Mouse (Mus musculus) 3134 (cell line): Measurements from ENCODE around the gene Ms4a4d.
"Not testable (repeated sequence)": the region's sequence is repeated elsewhere in the genome, so short reads cannot be mapped to it uniquely, and the experiment has no call there.

Experiments
- DNase-seq: peaks from one replicate; pipeline ENCODE4 v3.0.0-alpha.2; 2011; ENCODE audit warnings: low spot score; ENCODE audit not compliant: insufficient read length; ENCODE audit errors: extremely low read depth

Gene Ms4a4d

DNA sequence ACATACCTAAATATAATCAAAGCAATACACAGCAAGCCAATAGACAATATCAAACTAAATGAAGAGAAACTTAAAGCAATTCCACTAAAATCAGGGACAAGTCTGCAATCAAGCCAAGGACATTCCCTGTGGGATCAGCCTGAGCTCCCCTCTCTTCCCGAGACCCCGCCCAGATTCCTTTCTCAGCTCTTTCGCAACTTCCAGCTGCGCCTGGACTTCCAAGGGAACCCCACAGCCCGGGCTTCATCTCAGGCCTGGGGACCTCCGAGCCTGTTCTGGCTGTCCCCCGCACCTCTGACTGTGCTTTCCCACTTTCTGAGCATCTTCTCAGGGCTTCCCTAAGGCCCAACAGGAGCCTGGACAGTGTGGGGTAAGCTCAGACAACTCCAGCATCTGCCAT is at the start of gene Ms4a4d:
TSS of gene Ms4a4d (plus strand) at position 209 of the 400 bp plus-strand sequence.
- peak; percentile 0 for DNase-seq

GRCm38 (mm10) chr19:11491406-11492189 is 45.0 kb upstream of the Ms4a4d start:
- DNase-seq, result no peak

DNA sequence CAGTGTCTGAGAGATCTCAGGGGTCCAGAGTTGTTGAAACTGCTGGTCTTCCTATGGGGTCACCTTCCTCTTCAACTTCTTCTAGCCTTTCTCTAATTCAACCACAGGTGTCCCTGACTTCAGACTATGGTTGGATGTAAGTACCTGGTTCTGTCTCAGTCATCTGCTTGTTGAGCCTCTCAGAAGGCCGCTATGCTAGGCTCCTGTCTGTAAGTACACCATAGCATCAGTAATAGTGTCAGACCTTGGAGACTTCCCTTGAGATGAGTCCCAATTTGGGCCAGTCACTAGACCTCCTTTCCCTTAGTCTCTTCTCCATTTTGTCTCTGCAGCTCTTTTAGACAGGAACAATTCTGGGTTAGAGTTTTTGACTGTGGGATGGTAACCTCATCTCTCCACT is 43.9 kb upstream of the Ms4a4d start:
- DNase-seq, result no peak

- no peak for DNase-seq
These were observed 42.1 kb upstream of the Ms4a4d start for GRCm38 (mm10) chr19:11494519-11494918.

DNA sequence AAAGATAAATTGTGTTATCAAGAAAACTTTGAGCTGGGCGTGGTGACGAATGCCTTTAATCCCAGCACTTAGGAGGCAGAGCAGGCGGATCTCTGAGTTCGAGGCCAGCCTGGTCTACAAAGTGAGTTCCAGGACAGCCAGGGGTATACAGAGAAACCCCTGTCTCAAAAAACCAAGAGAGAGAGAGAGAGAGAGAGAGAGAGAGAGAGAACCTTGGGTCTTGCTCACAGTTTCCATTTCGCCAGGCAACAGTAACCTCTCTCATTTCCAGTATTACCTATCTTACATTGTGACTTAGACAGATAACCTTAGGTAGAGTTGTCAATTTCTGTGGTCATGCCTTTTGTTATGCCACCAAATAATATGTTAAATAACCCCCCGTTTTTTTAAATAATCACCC is 40.2 kb upstream of the Ms4a4d start:
- DNase-seq, result no peak

GRCm38 (mm10) chr19:11497300-11497699 is 39.3 kb upstream of the Ms4a4d start:
- DNase-seq, result not testable (repeated sequence)

DNA sequence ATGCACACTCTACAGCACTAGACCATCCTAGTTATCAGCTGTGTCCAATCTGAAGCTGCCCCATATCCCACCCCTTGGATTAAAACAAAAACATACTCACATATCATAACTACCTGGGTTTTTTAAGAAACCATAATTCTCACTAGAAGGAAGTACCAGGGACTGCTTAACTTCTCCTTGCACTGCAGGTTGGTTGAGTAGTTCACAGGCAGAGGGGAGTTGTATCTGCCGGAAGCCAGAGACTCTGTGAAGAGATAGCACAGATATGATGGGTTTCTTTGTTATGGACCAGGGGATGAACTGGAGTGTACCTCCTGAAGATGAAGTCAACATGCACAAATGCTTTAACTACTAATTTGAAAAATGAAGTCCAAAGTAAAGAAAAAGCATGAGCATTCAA is 35.8 kb upstream of the Ms4a4d start:
- DNase-seq, result no peak

GRCm38 (mm10) chr19:11501326-11501725 is 35.3 kb upstream of the Ms4a4d start:
- no peak for DNase-seq

- DNase-seq, result no peak
These were observed 31.7 kb upstream of the Ms4a4d start for GRCm38 (mm10) chr19:11504857-11505256.

GRCm38 (mm10) chr19:11513458-11513857 is 23.1 kb upstream of the Ms4a4d start:
- no peak for DNase-seq

GRCm38 (mm10) chr19:11516246-11516645 is 20.4 kb upstream of the Ms4a4d start, which contains the start of gene Ms4a6b:
TSS of gene Ms4a6b (plus strand) at chr19:11516512.
- DNase-seq, result no peak

DNA sequence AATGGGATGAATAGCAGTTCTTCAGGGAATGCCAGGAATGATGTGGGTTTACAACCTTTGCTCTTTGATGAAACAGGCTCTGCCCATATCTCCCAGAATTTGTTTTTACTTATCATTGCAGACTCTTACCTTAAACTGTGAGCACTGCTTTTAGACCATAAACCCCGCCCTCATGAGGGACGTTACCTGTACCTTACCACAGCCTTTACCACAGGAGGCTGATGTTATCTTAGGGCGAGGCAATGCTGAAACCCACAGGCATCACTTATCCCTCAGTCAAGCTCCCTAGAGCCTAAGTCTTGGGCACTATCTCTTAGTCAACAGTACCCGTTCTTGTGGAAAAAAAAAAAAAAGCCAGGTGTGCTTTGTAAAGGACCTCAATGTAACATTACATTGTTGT is 19.8 kb upstream of the Ms4a4d start:
- no peak for DNase-seq

DNA sequence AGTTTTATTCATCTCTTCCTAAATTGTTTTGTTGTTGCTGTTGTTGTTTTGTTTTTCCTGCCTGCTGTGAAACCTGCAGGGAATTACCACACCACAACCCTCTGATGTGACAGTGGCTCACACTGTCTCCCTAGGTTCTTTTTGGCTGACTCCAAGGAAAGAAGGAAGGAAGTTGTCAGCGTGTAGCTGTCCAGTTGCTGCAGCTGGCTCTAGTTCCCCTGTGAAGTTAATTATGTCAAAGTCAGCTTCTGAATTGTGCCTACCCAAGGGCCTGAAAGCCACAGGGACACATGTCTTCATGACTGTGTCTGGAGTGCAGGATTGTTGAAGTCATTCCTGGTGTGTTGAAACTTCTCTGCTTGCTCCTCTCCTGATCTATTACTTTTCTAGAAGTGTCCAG is 19.2 kb upstream of the Ms4a4d start:
- DNase-seq, result not testable (repeated sequence)

- not testable (repeated sequence) for DNase-seq
These were observed 18.2 kb upstream of the Ms4a4d start for GRCm38 (mm10) chr19:11518356-11518755.

DNA sequence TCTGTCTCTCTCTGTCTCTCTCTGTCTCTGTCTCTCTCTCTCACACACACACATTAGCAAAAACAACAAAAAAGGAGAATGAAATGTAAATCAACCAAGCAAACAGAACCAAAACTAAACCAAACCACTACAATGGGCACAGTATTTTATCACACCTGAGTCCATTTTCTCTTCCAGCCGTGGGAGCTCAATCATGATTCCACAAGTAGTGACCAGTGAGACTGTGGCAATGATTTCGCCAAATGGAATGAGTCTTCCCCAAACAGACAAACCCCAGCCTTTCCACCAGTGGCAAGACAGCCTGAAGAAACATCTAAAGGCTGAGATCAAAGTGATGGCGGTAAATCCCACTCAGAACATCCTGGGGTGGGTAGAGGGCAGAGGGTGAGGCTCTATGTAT is 16.5 kb upstream of the Ms4a4d start:
- no peak for DNase-seq

GRCm38 (mm10) chr19:11533421-11533820 is 3.2 kb upstream of the Ms4a4d start:
- no peak for DNase-seq

- no peak for DNase-seq
These were observed 2.6 kb upstream of the Ms4a4d start for GRCm38 (mm10) chr19:11533888-11534445.

DNA sequence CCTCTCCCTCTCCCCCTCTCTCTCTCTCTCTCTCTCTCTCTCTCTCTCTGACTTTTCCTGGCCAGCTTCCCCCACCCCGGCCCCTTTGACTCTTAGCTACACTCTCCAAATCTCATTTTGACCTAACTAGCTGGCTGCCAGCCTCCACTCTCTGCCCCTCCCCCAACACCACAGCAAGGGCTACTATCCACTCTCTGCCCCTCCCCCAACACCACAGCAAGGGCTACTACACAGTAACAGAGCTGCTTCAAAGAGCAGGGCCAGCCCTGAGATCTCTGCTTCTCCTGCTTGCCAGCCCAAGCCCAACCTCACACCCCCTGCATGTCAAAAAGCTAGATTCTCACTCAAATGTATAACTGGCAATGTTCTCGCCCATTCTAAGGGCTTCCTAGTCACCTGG is 735 bp downstream of the Ms4a4d start:
- DNase-seq, result no peak

DNA sequence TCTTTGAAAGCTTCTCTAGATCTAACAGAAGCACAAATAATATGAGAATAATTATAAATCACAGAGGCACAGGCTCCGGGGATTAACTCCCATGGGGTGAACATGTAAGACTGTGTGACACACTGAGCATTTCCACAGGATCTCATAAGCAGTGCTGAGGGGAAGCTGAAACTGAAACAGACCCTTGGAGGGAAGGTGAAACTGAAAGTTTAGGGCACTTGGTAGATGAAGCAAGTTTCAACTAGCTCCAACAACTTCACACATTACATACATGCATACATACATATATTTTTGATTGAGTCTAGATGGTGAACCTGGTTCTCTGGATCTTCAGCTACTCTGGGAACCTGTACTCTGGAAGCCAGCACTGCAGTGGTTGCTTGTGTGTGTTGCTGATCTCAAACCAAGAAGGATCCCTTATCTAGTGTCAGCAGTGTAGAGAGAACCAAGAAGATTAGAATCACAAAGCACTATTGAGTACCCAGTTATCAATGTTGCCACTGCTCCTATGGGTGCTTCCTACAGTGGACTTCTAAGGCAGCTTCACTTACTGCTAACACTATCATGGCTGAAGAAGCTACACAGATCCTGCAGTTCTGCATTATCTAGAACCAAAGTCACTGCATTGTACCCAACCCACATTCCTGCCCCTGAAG is 3.7 kb downstream of the Ms4a4d start:
- not testable (repeated sequence) for DNase-seq

- DNase-seq, result not testable (repeated sequence)
These were observed 7.8 kb downstream of the Ms4a4d start for GRCm38 (mm10) chr19:11544383-11544782.

DNA sequence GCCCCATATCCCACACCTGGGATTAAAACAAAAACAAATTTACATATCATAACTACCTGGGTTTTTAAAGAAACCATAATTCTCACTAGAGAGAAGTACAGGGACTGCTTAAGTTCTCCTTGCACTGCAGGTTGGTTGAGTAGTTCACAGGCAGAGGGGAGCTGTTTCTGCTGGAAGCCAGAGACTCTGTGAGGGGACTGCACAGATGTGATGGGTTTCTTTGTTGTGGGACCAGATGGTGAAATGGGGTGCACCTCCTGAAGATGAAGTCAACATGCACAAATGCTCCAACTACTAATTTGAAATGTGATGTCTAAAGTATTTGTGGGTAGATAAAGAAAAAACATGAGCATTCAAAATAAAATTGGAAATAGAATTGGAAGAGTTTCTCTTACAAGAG is 11.3 kb downstream of the Ms4a4d start:
- DNase-seq, result no peak

GRCm38 (mm10) chr19:11554726-11555125 is 18.1 kb downstream of the Ms4a4d start:
- DNase-seq, result no peak
